Mouse (Mus musculus): Measurements from ENCODE around the gene C1galt1c1. TPM values are rescaled to one million over a fixed set of nuclear protein-coding genes. Genes with fewer than 3 reads are reported as not detected.

Gene C1galt1c1
- polyA plus RNA-seq, 1 experiment, result 0.05 TPM

DNA sequence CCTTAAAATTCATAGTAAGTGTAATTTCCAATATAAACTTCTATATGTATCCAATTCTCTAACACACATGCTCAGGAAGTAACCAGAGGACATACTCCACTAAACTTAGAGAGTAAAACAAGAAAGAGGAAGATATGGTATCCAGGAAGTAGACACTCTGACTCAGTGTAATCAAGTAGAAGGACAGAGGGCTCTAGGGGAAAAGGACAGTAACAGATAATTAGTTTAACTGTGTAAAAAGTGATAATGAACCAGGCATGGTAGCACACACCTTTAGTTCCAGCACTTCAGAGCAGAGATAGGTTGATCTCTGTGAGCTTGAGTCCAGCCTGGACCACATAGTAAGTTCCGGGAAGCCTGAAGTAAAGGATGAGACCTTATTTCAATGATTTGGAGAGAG is 53.7 kb downstream of the C1galt1c1 start:
- TF ChIP-seq GATA1 (IDR thresholded peaks at IDR 0.05; ENCODE audit: low read length) (no peak), TAL1 (IDR thresholded peaks at IDR 0.05; ENCODE audit: low read length) (no peak)

More for the DNA sequence above, 53.7 kb downstream of the C1galt1c1 start:
- peaks cover 42% of the 10 kb centered on the region for H3K4me1 ChIP-seq (ENCODE audit: control insufficient read depth)
- no peaks in the 10 kb centered on the region for H3K27me3 ChIP-seq (ENCODE audit: control insufficient read depth)
- no peak overlapping the region for H3K4me3 ChIP-seq (replicated peaks)
- no peaks in the 10 kb centered on the region for H3K9me3 ChIP-seq (ENCODE audit: control insufficient read depth, low read length)
- no peaks in the 10 kb centered on the region for H3K36me3 ChIP-seq (ENCODE audit: control insufficient read depth)

Other genes starting within 250 kb of the C1galt1c1 start
- gene Lamp2, start 178.6 kb downstream of the C1galt1c1 start, polyA plus RNA-seq (2012), result 0.10 and 0.18 TPM in 2 replicates
- 0.16 and 0.18 TPM in 2 replicates for gene Cul4b, start 58.9 kb downstream of the C1galt1c1 start, polyA plus RNA-seq (2012)
- gene Mcts1, start 34.5 kb downstream of the C1galt1c1 start, polyA plus RNA-seq (2012), result 0.11 TPM in 1 of 2 replicates, not detected in the other
- gene 6030498E09Rik, start 137.6 kb upstream of the C1galt1c1 start, polyA plus RNA-seq (2012), result not detected in 2 replicates